Mouse (Mus musculus): ENCODE data around the gene Cd86. TPM values are rescaled to one million over a fixed set of nuclear protein-coding genes. Genes with fewer than 3 reads are reported as not detected.

Cd86 gene
- polyA plus RNA-seq, 1 experiment from 2014 or later: 1.7 TPM

GRCm38 (mm10) chr16:36631607-36632006 is 34.3 kb downstream of the Cd86 start:
- WGBS: 94% methylated on average over 5 of the region's 5 CpGs
- Histone ChIP-seq H3K27ac (ENCODE audit: low read depth, low read length) (no peak overlapping the region), H3K4me2 (ENCODE audit: low read length) (no peak overlapping the region), H3K9me3 (ENCODE audit: control insufficient read depth, low read length) (no peaks in the 10 kb centered on the region), H3K27me3 (replicated peaks; ENCODE audit: control insufficient read depth, insufficient read depth, low read length) (no peaks in the 10 kb centered on the region), H3K4me3 (ENCODE audit: low read length) (no peak overlapping the region), H3K9ac (ENCODE audit: low read depth, low read length) (no peak overlapping the region), H3K36me3 (ENCODE audit: control insufficient read depth, insufficient read depth, low read length) (no peaks in the 10 kb centered on the region), H3K4me1 (ENCODE audit: control insufficient read depth, insufficient read depth, low read depth, low read length) (no peaks in the 10 kb centered on the region)
- ATAC-seq: no peak

- ATAC-seq: no peak
- WGBS: 89% methylated on average over 1 of the region's 1 CpGs
- H3K9ac ChIP-seq (ENCODE audit: low read depth, low read length): no peak overlapping the region
- no peaks in the 10 kb centered on the region for H3K9me3 ChIP-seq (ENCODE audit: control insufficient read depth, low read length)
- no peak overlapping the region for H3K27ac ChIP-seq (ENCODE audit: low read depth, low read length)
- H3K4me2 ChIP-seq (ENCODE audit: low read length): no peak overlapping the region
- no peaks in the 10 kb centered on the region for H3K4me1 ChIP-seq (ENCODE audit: control insufficient read depth, insufficient read depth, low read depth, low read length)
- no peaks in the 10 kb centered on the region for H3K27me3 ChIP-seq (replicated peaks; ENCODE audit: control insufficient read depth, insufficient read depth, low read length)
- H3K36me3 ChIP-seq (ENCODE audit: control insufficient read depth, insufficient read depth, low read length): no peaks in the 10 kb centered on the region
- no peak overlapping the region for H3K4me3 ChIP-seq (ENCODE audit: low read length)
Measured at GRCm38 (mm10) chr16:36627740-36628139, 38.1 kb downstream of the Cd86 start.

- Histone ChIP-seq H3K4me2 (ENCODE audit: low read length) (no peak overlapping the region), H3K9me3 (ENCODE audit: control insufficient read depth, low read length) (no peaks in the 10 kb centered on the region), H3K9ac (ENCODE audit: low read depth, low read length) (no peak overlapping the region), H3K36me3 (ENCODE audit: control insufficient read depth, insufficient read depth, low read length) (no peaks in the 10 kb centered on the region), H3K27ac (ENCODE audit: low read depth, low read length) (no peak overlapping the region), H3K27me3 (replicated peaks; ENCODE audit: control insufficient read depth, insufficient read depth, low read length) (no peaks in the 10 kb centered on the region), H3K4me3 (ENCODE audit: low read length) (no peak overlapping the region), H3K4me1 (ENCODE audit: control insufficient read depth, insufficient read depth, low read depth, low read length) (no peaks in the 10 kb centered on the region)
- ATAC-seq: no peak
- WGBS: 92% methylated on average over 5 of the region's 5 CpGs
Measured at GRCm38 (mm10) chr16:36626567-36627197, 39.2 kb downstream of the Cd86 start.

- H3K4me2 ChIP-seq (ENCODE audit: low read length): no peak overlapping the region
- no peaks in the 10 kb centered on the region for H3K9me3 ChIP-seq (ENCODE audit: control insufficient read depth, low read length)
- no peak overlapping the region for H3K4me3 ChIP-seq (ENCODE audit: low read length)
- no peak overlapping the region for H3K9ac ChIP-seq (ENCODE audit: low read depth, low read length)
- no peaks in the 10 kb centered on the region for H3K4me1 ChIP-seq (ENCODE audit: control insufficient read depth, insufficient read depth, low read depth, low read length)
- H3K36me3 ChIP-seq (ENCODE audit: control insufficient read depth, insufficient read depth, low read length): no peaks in the 10 kb centered on the region
- H3K27me3 ChIP-seq (replicated peaks; ENCODE audit: control insufficient read depth, insufficient read depth, low read length): no peaks in the 10 kb centered on the region
- 97% methylated on average over 1 of the region's 1 CpGs for WGBS
- H3K27ac ChIP-seq (ENCODE audit: low read depth, low read length): no peak overlapping the region
- ATAC-seq: no peak
Measured at GRCm38 (mm10) chr16:36625909-36626308, 40.0 kb downstream of the Cd86 start.

GRCm38 (mm10) chr16:36622320-36622719 is 43.6 kb downstream of the Cd86 start:
- Histone ChIP-seq H3K36me3 (ENCODE audit: control insufficient read depth, insufficient read depth, low read length) (no peaks in the 10 kb centered on the region), H3K9me3 (ENCODE audit: control insufficient read depth, low read length) (no peaks in the 10 kb centered on the region), H3K4me1 (ENCODE audit: control insufficient read depth, insufficient read depth, low read depth, low read length) (no peaks in the 10 kb centered on the region), H3K4me3 (ENCODE audit: low read length) (no peak overlapping the region), H3K9ac (ENCODE audit: low read depth, low read length) (no peak overlapping the region), H3K27ac (ENCODE audit: low read depth, low read length) (no peak overlapping the region), H3K27me3 (replicated peaks; ENCODE audit: control insufficient read depth, insufficient read depth, low read length) (no peaks in the 10 kb centered on the region), H3K4me2 (ENCODE audit: low read length) (no peak overlapping the region)
- ATAC-seq: no peak
- 84% methylated on average over 3 of the region's 3 CpGs for WGBS

- H3K9ac ChIP-seq (ENCODE audit: low read depth, low read length): no peak overlapping the region
- H3K9me3 ChIP-seq (ENCODE audit: control insufficient read depth, low read length): no peaks in the 10 kb centered on the region
- H3K36me3 ChIP-seq (ENCODE audit: control insufficient read depth, insufficient read depth, low read length): no peaks in the 10 kb centered on the region
- no peak overlapping the region for H3K27ac ChIP-seq (ENCODE audit: low read depth, low read length)
- no peak overlapping the region for H3K4me2 ChIP-seq (ENCODE audit: low read length)
- 78% methylated on average over 3 of the region's 3 CpGs for WGBS
- ATAC-seq: no peak
- H3K4me1 ChIP-seq (ENCODE audit: control insufficient read depth, insufficient read depth, low read depth, low read length): no peaks in the 10 kb centered on the region
- no peaks in the 10 kb centered on the region for H3K27me3 ChIP-seq (replicated peaks; ENCODE audit: control insufficient read depth, insufficient read depth, low read length)
- H3K4me3 ChIP-seq (ENCODE audit: low read length): no peak overlapping the region
Measured at GRCm38 (mm10) chr16:36621108-36621507, 44.8 kb downstream of the Cd86 start.

GRCm38 (mm10) chr16:36613701-36614100 is 52.2 kb downstream of the Cd86 start:
- Histone ChIP-seq H3K27ac (ENCODE audit: low read depth, low read length) (no peak overlapping the region), H3K27me3 (replicated peaks; ENCODE audit: control insufficient read depth, insufficient read depth, low read length) (no peaks in the 10 kb centered on the region), H3K36me3 (ENCODE audit: control insufficient read depth, insufficient read depth, low read length) (no peaks in the 10 kb centered on the region), H3K4me2 (ENCODE audit: low read length) (no peak overlapping the region), H3K9me3 (ENCODE audit: control insufficient read depth, low read length) (no peaks in the 10 kb centered on the region), H3K4me3 (ENCODE audit: low read length) (no peak overlapping the region), H3K4me1 (ENCODE audit: control insufficient read depth, insufficient read depth, low read depth, low read length) (no peaks in the 10 kb centered on the region), H3K9ac (ENCODE audit: low read depth, low read length) (no peak overlapping the region)
- WGBS: 68% methylated on average over 2 of the region's 2 CpGs
- no peak for ATAC-seq

GRCm38 (mm10) chr16:36602632-36603031 is 63.2 kb downstream of the Cd86 start:
- H3K27ac ChIP-seq (ENCODE audit: low read depth, low read length): no peak overlapping the region
- no peaks in the 10 kb centered on the region for H3K4me1 ChIP-seq (ENCODE audit: control insufficient read depth, insufficient read depth, low read depth, low read length)
- 84% methylated on average over 3 of the region's 3 CpGs for WGBS
- no peak overlapping the region for H3K4me3 ChIP-seq (ENCODE audit: low read length)
- H3K36me3 ChIP-seq (ENCODE audit: control insufficient read depth, insufficient read depth, low read length): no peaks in the 10 kb centered on the region
- no peaks in the 10 kb centered on the region for H3K9me3 ChIP-seq (ENCODE audit: control insufficient read depth, low read length)
- no peaks in the 10 kb centered on the region for H3K27me3 ChIP-seq (replicated peaks; ENCODE audit: control insufficient read depth, insufficient read depth, low read length)
- no peak overlapping the region for H3K4me2 ChIP-seq (ENCODE audit: low read length)
- ATAC-seq: no peak
- H3K9ac ChIP-seq (ENCODE audit: low read depth, low read length): no peak overlapping the region

GRCm38 (mm10) chr16:36598265-36598664 is 67.6 kb downstream of the Cd86 start:
- WGBS: 80% methylated on average over 4 of the region's 4 CpGs
- Histone ChIP-seq H3K9ac (ENCODE audit: low read depth, low read length) (no peak overlapping the region), H3K9me3 (ENCODE audit: control insufficient read depth, low read length) (no peaks in the 10 kb centered on the region), H3K27me3 (replicated peaks; ENCODE audit: control insufficient read depth, insufficient read depth, low read length) (no peaks in the 10 kb centered on the region), H3K27ac (ENCODE audit: low read depth, low read length) (no peak overlapping the region), H3K4me3 (ENCODE audit: low read length) (no peak overlapping the region), H3K4me2 (ENCODE audit: low read length) (no peak overlapping the region), H3K36me3 (ENCODE audit: control insufficient read depth, insufficient read depth, low read length) (no peaks in the 10 kb centered on the region), H3K4me1 (ENCODE audit: control insufficient read depth, insufficient read depth, low read depth, low read length) (no peaks in the 10 kb centered on the region)
- no peak for ATAC-seq
